Mouse (Mus musculus) limb, embryonic 11.5 days (tissue): ENCODE results near the gene A630076J17Rik. TPM values are rescaled to one million over a fixed set of nuclear protein-coding genes. Genes with fewer than 3 reads are reported as not detected.

ENCODE experiments used
- ATAC-seq: fragments of 200-750 bp; cut with Nextera tagmentation; 2 replicates; pipeline ENCODE4 v1.8.0; 2017; ENCODE audit warnings: low read depth; ENCODE audit not compliant: insufficient number of reproducible peaks, low FRiP score, low TSS enrichment
- DNase-seq: peaks from one replicate; pipeline ENCODE4 v3.0.0-alpha.2; 2015; ENCODE audit warnings: low spot score
- H3K27ac ChIP-seq: fragments of 300-500 bp; sonication (generic); replicated peaks from 2 replicates; pipeline ENCODE4 v1.5.1; 2014; ENCODE audit warnings: low read depth, mild to moderate bottlenecking, low read length
- H3K27me3 ChIP-seq: fragments of 300-500 bp; sonication (generic); 2 replicates; pipeline ENCODE4 v1.6.1; 2014; ENCODE audit warnings: mild to moderate bottlenecking, low read length, mixed read lengths; ENCODE audit not compliant: control insufficient read depth, insufficient read depth
- H3K36me3 ChIP-seq: fragments of 300-500 bp; sonication (generic); 2 replicates; pipeline ENCODE4 v1.6.1; 2014; ENCODE audit warnings: mild to moderate bottlenecking, low read length, moderate library complexity, mixed read lengths; ENCODE audit not compliant: control insufficient read depth, insufficient read depth
- H3K4me1 ChIP-seq: fragments of 300-500 bp; sonication (generic); 2 replicates; pipeline ENCODE4 v1.6.1; 2014; ENCODE audit warnings: low read length, mixed read lengths; ENCODE audit not compliant: control insufficient read depth, insufficient read depth
- H3K4me2 ChIP-seq: fragments of 300-500 bp; sonication (generic); 2 replicates; pipeline ENCODE4 v1.6.1; 2014; ENCODE audit warnings: low read depth, mild to moderate bottlenecking, moderate library complexity; ENCODE audit not compliant: severe bottlenecking
- H3K4me3 ChIP-seq: fragments of 300-500 bp; sonication (generic); 2 replicates; pipeline ENCODE4 v1.5.1; 2014; ENCODE audit warnings: low read depth, low read length
- H3K9ac ChIP-seq: fragments of 300-500 bp; sonication (generic); 2 replicates; pipeline ENCODE4 v1.6.1; 2014; ENCODE audit warnings: mild to moderate bottlenecking, low read length
- H3K9me3 ChIP-seq: fragments of 300-500 bp; sonication (generic); 2 replicates; pipeline ENCODE4 v1.6.1; 2016; ENCODE audit warnings: low read length; ENCODE audit not compliant: control insufficient read depth
- WGBS: fragments of 180-500 bp; shearing (Covaris S2); extraction: QIAGEN DNeasy Blood & Tissue Kit; methylation state at CpG from one replicate; pipeline ENCODE4 v1.1.7; 2014; 5-methylcytosine and 5-hydroxymethylcytosine counted together
- polyA plus RNA-seq: library from polyadenylated mRNA; unstranded; fragments of >200 nt; fragmentation: Nextera tagmentation; extraction: Ambion mirVana; gene quantifications from 2 replicates; pipeline ENCODE4 v1.2.1, GENCODE M21; 2014

Gene A630076J17Rik
- not detected in 2 replicates for polyA plus RNA-seq

DNA sequence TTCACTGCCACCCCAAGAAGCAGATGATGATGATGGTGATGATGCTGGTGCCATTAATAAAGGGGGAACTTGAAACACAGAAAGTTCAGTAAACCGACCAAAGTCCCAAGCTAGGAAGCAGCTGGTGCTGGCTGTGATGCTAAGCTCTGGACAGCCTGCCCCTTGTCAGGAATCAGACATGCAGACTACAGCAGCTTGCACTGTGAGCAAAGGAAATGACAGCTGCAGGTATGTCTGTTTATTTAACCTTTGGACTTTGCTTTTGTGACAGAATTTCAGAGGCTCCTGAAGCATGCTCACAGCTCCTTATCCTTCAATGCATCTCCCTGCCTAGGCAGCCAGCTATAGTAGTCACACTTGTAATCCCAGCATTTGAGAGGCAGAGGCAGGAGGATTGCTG is at the start of gene A630076J17Rik:
TSS of gene A630076J17Rik (plus strand) at position 88 of the 400 bp plus-strand sequence.
- 46% methylated on average over 1 of the region's 1 CpGs for WGBS
- no peaks in the 10 kb centered on the region; the same call in 1 of the 2 replicates for H3K27me3 ChIP-seq

DNA sequence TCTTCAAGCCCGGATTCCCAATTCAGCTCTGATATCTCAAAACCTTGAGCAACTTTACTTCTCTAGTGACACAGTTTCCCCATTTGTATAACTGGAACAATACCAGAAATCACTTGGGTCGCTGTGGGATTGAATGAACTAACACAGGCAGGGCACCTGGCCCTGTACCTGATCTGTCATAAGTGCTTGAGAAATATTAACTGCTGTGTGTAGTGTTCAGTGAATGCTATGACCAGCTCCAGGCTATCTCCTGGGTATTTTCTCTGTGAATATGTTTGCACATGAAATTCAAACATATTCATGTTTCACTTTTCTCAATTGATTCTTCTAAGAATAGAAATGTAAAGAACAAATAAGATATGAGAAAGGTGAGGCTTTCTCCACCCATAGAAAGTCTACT is 49.6 kb upstream of the A630076J17Rik start:
- Histone ChIP-seq H3K9me3 (no peaks in the 10 kb centered on the region), H3K27me3 (no peaks in the 10 kb centered on the region), H3K4me3 (no peak overlapping the region), H3K4me1 (no peaks in the 10 kb centered on the region), H3K36me3 (no peaks in the 10 kb centered on the region), H3K4me2 (no peak overlapping the region), H3K9ac (no peak overlapping the region), H3K27ac (no peak overlapping the region)
- 74% methylated on average over 2 of the region's 2 CpGs for WGBS
- DNase-seq, result no peak
- no peak for ATAC-seq

More for the DNA sequence above, at the start of gene A630076J17Rik:
- DNase-seq, result no peak
- ATAC-seq, result no peak
- no peaks in the 10 kb centered on the region for H3K36me3 ChIP-seq
- H3K4me2 ChIP-seq, result no peak within 1 kb of the TSS
- no peaks in the 10 kb centered on the region for H3K4me1 ChIP-seq
- no peak within 1 kb of the TSS for H3K4me3 ChIP-seq
- H3K9ac ChIP-seq, result no peak within 1 kb of the TSS
- no peak within 1 kb of the TSS for H3K27ac ChIP-seq
- no peaks in the 10 kb centered on the region for H3K9me3 ChIP-seq

DNA sequence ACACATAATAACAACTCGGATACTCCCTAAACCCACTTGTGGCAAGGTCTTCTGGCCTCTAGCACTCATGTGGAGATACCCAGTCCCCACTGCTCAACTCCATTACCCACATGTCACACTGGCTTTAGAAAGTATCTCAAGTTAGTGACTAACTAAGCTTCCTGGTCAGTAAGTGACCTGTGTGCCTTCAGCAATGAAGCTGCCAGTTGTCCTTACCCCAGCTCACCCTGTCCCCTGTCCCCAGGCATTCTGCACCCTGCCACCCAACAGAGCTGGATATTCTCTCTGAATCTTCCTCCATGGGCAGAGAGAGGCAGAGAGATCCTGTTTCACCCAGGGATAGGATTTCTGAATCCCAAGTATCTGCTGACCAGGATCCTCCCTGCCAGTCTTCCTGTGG is 47.7 kb upstream of the A630076J17Rik start, which contains the start of gene Kcna10:
TSS of gene Kcna10 (plus strand) at position 301 of the 400 bp plus-strand sequence.
- H3K4me1 ChIP-seq, result no peaks in the 10 kb centered on the region
- WGBS, result 91% methylated on average over 1 of the region's 1 CpGs
- H3K4me3 ChIP-seq, result no peak within 1 kb of the TSS
- no peak for DNase-seq
- no peak within 1 kb of the TSS for H3K4me2 ChIP-seq
- ATAC-seq, result no peak
- H3K9me3 ChIP-seq, result no peaks in the 10 kb centered on the region
- no peak within 1 kb of the TSS for H3K9ac ChIP-seq
- no peak within 1 kb of the TSS for H3K27ac ChIP-seq
- H3K36me3 ChIP-seq, result no peaks in the 10 kb centered on the region
- no peaks in the 10 kb centered on the region for H3K27me3 ChIP-seq

DNA sequence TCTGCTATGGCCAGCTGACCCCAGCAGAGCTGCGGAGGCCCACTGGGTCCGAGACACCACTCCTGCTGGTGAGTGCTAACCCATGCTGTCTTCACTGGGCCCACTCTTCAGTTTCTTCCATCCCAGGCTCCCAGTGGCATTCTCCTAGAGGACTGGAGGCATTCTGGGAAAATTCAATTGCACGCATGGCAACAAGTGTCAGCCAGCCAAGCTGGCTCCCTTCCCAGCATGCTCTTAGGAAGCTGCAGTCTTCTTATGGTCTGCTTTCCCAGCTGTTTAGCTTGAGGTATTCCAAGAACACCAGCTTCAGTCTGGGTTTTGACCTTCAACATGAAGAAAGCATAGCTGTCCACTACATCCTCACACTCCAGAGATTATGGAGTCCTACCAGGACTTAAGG is 47.2 kb upstream of the A630076J17Rik start:
- no peaks in the 10 kb centered on the region for H3K27me3 ChIP-seq
- H3K4me3 ChIP-seq, result no peak overlapping the region
- no peak overlapping the region for H3K4me2 ChIP-seq
- WGBS, result 84% methylated on average over 3 of the region's 3 CpGs
- DNase-seq, result no peak
- H3K27ac ChIP-seq, result no peak overlapping the region
- no peaks in the 10 kb centered on the region for H3K4me1 ChIP-seq
- H3K9ac ChIP-seq, result no peak overlapping the region
- H3K9me3 ChIP-seq, result no peaks in the 10 kb centered on the region
- no peak for ATAC-seq
- no peaks in the 10 kb centered on the region for H3K36me3 ChIP-seq

DNA sequence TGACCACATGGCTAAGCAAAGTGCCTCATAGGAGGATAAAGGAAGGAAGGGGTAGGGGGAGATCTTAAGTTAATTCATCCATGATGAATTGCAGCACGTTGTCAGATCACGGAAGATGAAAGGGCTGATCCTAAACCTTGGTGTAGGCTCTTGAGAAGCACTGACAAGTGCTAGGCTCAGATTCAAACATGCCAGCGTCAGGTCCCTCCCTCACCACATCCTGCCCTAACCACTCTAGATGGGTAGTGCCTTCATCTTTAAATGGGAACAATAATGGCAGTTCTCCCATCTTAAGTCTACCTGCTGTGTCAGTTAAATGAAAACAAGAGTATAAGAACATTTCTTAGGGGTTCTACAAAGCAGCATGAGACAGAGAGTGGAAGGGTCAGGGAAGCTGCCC is 44.8 kb upstream of the A630076J17Rik start:
- Histone ChIP-seq H3K9ac (no peak overlapping the region), H3K27me3 (no peaks in the 10 kb centered on the region), H3K9me3 (no peaks in the 10 kb centered on the region), H3K36me3 (no peaks in the 10 kb centered on the region), H3K4me3 (no peak overlapping the region), H3K4me1 (no peaks in the 10 kb centered on the region), H3K27ac (no peak overlapping the region), H3K4me2 (no peak overlapping the region)
- WGBS, result 80% methylated on average over 3 of the region's 3 CpGs
- ATAC-seq (no peak), DNase-seq (no peak)

DNA sequence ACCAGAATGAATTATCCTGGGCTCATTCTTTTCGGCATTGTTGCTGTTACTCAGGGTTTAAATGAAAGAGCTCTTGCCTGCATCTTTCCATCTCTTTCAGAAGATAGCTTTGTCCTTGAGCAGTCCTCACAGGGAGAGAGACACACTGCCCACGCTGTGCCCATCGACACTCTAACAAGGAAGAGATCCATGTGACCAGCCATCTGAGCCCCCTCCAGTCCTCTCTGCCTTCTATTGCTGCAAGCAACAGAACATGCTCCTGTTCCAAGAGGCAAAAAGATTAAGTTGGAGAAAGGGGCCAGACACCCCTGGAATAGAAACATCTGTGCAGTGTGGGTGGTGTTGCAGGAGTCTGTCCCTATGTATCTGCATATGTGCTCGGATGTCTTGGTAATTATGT is 43.4 kb upstream of the A630076J17Rik start:
- Histone ChIP-seq H3K9ac (no peak overlapping the region), H3K27ac (no peak overlapping the region), H3K4me2 (no peak overlapping the region), H3K27me3 (no peaks in the 10 kb centered on the region), H3K4me1 (no peaks in the 10 kb centered on the region), H3K4me3 (no peak overlapping the region), H3K36me3 (no peaks in the 10 kb centered on the region), H3K9me3 (no peaks in the 10 kb centered on the region)
- ATAC-seq (no peak), DNase-seq (no peak)
- 82% methylated on average over 4 of the region's 4 CpGs for WGBS

DNA sequence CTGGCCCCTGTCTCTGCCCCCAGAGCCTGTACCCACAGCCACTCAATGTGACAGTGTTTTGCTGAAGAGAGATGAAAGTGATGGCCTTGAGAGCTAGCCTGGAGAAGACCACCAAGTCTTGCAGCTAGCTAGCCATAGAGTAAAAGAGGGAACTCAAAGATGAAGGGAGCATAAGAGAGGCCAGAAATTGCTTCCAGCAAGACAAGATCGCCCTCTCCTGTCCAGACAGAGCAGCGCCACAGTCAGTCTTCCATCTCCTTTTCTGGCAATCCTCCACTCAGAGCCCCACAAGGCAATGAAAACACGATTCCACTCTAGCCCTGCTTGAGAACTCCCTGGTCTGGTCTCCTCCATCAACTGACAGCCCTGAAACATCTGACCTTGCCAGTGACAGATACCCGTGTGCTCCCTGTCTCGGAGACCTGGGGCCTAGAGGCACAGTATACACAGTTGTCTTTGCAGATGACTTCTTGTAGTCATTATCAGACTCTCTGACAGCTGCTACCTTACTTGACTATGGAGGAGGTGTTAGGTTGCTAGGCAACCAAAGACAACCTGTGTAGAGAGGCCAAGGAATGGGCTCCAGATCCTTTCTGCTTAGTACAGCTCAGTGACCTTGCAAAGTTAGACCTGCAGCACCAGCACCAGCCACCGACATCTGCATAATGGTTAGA is 42.1 kb upstream of the A630076J17Rik start:
- Histone ChIP-seq H3K27ac (no peak overlapping the region), H3K4me1 (no peaks in the 10 kb centered on the region), H3K27me3 (no peaks in the 10 kb centered on the region), H3K9ac (no peak overlapping the region), H3K36me3 (no peaks in the 10 kb centered on the region), H3K9me3 (no peaks in the 10 kb centered on the region), H3K4me3 (no peak overlapping the region), H3K4me2 (no peak overlapping the region)
- no peak for ATAC-seq
- 46% methylated on average over 6 of the region's 6 CpGs for WGBS
- peak; percentile 39 for DNase-seq

DNA sequence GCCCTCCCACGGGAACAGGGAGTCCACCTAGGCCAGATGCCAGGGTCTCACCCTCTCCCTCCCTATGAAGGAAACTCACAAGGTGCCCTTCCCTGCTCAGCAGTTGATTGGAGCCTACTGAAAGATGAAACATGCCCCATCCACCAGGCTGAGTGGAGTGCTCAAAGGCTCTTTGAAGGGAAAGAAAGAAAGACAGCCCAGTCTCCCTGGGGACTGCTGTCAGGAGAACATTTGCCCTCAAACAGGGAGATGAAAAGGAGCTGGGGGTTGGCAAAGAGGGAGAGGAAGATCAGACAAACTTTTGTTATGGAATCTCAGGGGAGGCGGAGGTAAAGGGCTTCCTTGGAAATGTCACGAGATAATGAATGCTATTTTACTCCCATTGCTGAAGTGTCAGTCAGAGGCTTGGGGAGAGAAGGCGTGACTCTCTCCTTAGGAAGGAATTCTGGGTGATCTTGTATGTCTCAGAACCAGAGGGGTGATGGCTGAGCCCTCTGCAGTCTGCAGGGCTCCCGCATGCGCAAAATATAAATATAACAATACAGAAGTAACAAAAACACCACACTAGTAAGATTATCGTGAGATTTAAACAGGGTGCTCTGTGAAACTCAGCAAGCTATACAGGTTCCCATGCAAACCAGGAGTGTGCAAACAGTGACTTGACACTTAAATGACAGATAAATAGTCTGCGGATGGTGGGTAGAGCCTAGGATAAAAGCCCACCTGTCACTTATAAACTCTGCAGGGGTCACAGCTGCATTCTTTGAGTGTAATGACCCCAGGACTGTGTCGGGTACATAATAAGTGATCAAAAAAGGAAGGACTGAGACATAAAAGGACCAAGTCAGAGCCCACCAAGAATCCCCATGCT is 28.9 kb upstream of the A630076J17Rik start:
- no peaks in the 10 kb centered on the region for H3K27me3 ChIP-seq
- no peak overlapping the region for H3K4me2 ChIP-seq
- DNase-seq (no peak), ATAC-seq (no peak)
- no peak overlapping the region for H3K4me3 ChIP-seq
- 43% methylated on average over 9 of the region's 9 CpGs for WGBS
- no peaks in the 10 kb centered on the region for H3K36me3 ChIP-seq
- H3K9ac ChIP-seq, result no peak overlapping the region
- no peaks in the 10 kb centered on the region for H3K9me3 ChIP-seq
- no peaks in the 10 kb centered on the region for H3K4me1 ChIP-seq
- no peak overlapping the region for H3K27ac ChIP-seq
